Mouse (Mus musculus): Measurements from ENCODE around the gene Gm17455. TPM values are rescaled to one million over a fixed set of nuclear protein-coding genes. Genes with fewer than 3 reads are reported as not detected.

Gm17455 gene
- total RNA-seq, 1 experiment from 2014 or later: not detected

GRCm38 (mm10) chr10:60411794-60412193, 12.3 kb downstream of the Gm17455 start:
- no peak for ATAC-seq (replicated peaks; ENCODE audit: low read depth, poor library complexity, severe bottlenecking)

- ATAC-seq (replicated peaks; ENCODE audit: low read depth, poor library complexity, severe bottlenecking): no peak
Measured at GRCm38 (mm10) chr10:60413756-60414155, 14.2 kb downstream of the Gm17455 start.

GRCm38 (mm10) chr10:60417041-60417440, 17.5 kb downstream of the Gm17455 start:
- ATAC-seq (replicated peaks; ENCODE audit: low read depth, poor library complexity, severe bottlenecking): no peak

- ATAC-seq (replicated peaks; ENCODE audit: low read depth, poor library complexity, severe bottlenecking): peak; percentile 65
Measured at GRCm38 (mm10) chr10:60418137-60418536, 18.6 kb downstream of the Gm17455 start.

GRCm38 (mm10) chr10:60419624-60420023, 20.1 kb downstream of the Gm17455 start:
- ATAC-seq (replicated peaks; ENCODE audit: low read depth, poor library complexity, severe bottlenecking): no peak; the same call in 1 of the 2 replicates

- no peak for ATAC-seq (replicated peaks; ENCODE audit: low read depth, poor library complexity, severe bottlenecking)
Measured at GRCm38 (mm10) chr10:60422756-60423155, 23.2 kb downstream of the Gm17455 start.

- ATAC-seq (replicated peaks; ENCODE audit: low read depth, poor library complexity, severe bottlenecking): no peak
Measured at GRCm38 (mm10) chr10:60430001-60430400, 30.5 kb downstream of the Gm17455 start.

- ATAC-seq (replicated peaks; ENCODE audit: low read depth, poor library complexity, severe bottlenecking): no peak
Measured at GRCm38 (mm10) chr10:60430591-60430990, 31.1 kb downstream of the Gm17455 start.

- no peak for ATAC-seq (replicated peaks; ENCODE audit: low read depth, poor library complexity, severe bottlenecking)
Measured at GRCm38 (mm10) chr10:60432679-60433078, 33.2 kb downstream of the Gm17455 start.

- ATAC-seq (replicated peaks; ENCODE audit: low read depth, poor library complexity, severe bottlenecking): no peak
Measured at GRCm38 (mm10) chr10:60442321-60442720, 42.8 kb downstream of the Gm17455 start.

- ATAC-seq (replicated peaks; ENCODE audit: low read depth, poor library complexity, severe bottlenecking): no peak
Measured at GRCm38 (mm10) chr10:60443078-60443477, 43.6 kb downstream of the Gm17455 start.

GRCm38 (mm10) chr10:60445031-60445593, 45.6 kb downstream of the Gm17455 start:
- no peak for ATAC-seq (replicated peaks; ENCODE audit: low read depth, poor library complexity, severe bottlenecking)

GRCm38 (mm10) chr10:60447186-60447585, 47.7 kb downstream of the Gm17455 start:
- no peak for ATAC-seq (replicated peaks; ENCODE audit: low read depth, poor library complexity, severe bottlenecking)

Other genes with a start within 250 kb of the Gm17455 start
- gene Chst3, start 180.5 kb upstream of the Gm17455 start, total RNA-seq (2017): 0.10 TPM in 1 of 2 replicates, not detected in the other
- 149 and 150 TPM in 2 replicates for gene Psap, start 122.1 kb upstream of the Gm17455 start, total RNA-seq (2017)
- 15.4 and 18.5 TPM in 2 replicates for gene Vsir, start 52.9 kb upstream of the Gm17455 start, total RNA-seq (2017)